Mouse (Mus musculus) ES-E14 (cell line): ENCODE data around the gene P2rx4. TPM values are rescaled to one million over a fixed set of nuclear protein-coding genes. Genes with fewer than 3 reads are reported as not detected.

Source experiments
- DNase-seq: peaks from one replicate; pipeline ENCODE4 v3.0.0-alpha.2; 2013; ENCODE audit warnings: low read depth, low spot score
- H3K27ac ChIP-seq: 2 replicates; pipeline ENCODE4 v1.5.1; 2012; ENCODE audit warnings: low read depth, mild to moderate bottlenecking, low read length, moderate library complexity, mixed read lengths; ENCODE audit not compliant: poor library complexity, insufficient read depth, severe bottlenecking
- H3K36me3 ChIP-seq: 2 replicates; pipeline ENCODE4 v1.6.1; 2012; ENCODE audit warnings: mild to moderate bottlenecking, low read length, moderate library complexity, mixed read lengths; ENCODE audit not compliant: control insufficient read depth, poor library complexity, insufficient read depth, severe bottlenecking
- H3K4me1 ChIP-seq, 2 experiments: fragments of 150-350 bp in 1 of 2; sonication (generic) in 1 of 2; 2 replicates each; pipeline ENCODE4 v1.6.1; 2012; ENCODE audit warnings: low read length in 2 of 2, mild to moderate bottlenecking in 1 of 2, mixed read lengths in 1 of 2; ENCODE audit not compliant: control insufficient read depth in 2 of 2, insufficient read depth in 2 of 2, poor library complexity in 1 of 2
- H3K4me3 ChIP-seq, 2 experiments: fragments of 150-350 bp in 1 of 2; sonication (generic) in 1 of 2; 2 replicates each; pipeline ENCODE4 v1.5.1; 2012; ENCODE audit warnings: low read length in 2 of 2, low read depth in 1 of 2, mild to moderate bottlenecking in 1 of 2, mixed read lengths in 1 of 2; ENCODE audit not compliant: insufficient read depth in 1 of 2, poor library complexity in 1 of 2, severe bottlenecking in 1 of 2
- H3K9ac ChIP-seq: 2 replicates; pipeline ENCODE4 v1.6.1; 2012; ENCODE audit warnings: low read depth, mild to moderate bottlenecking, low read length, mixed read lengths; ENCODE audit not compliant: poor library complexity, insufficient read depth, severe bottlenecking
- H3K9me3 ChIP-seq: fragments of 150-350 bp; sonication (generic); 2 replicates; pipeline ENCODE4 v1.6.1; 2012; ENCODE audit warnings: low read depth, mild to moderate bottlenecking, low read length; ENCODE audit not compliant: control insufficient read depth, insufficient read depth
- CHD2 ChIP-seq: IDR thresholded peaks from 2 replicates; pipeline ENCODE4 v1.6.1; 2014; ENCODE audit warnings: mild to moderate bottlenecking, low read depth, low read length, inconsistent platforms
- HCFC1 ChIP-seq: IDR thresholded peaks from 2 replicates; pipeline ENCODE4 v1.6.1; 2012; ENCODE audit warnings: low read length, inconsistent platforms, borderline replicate concordance; ENCODE audit not compliant: insufficient read depth
- MAFK ChIP-seq: IDR thresholded peaks from 2 replicates; pipeline ENCODE4 v1.6.1; 2014; ENCODE audit warnings: mild to moderate bottlenecking, low read depth, low read length, inconsistent platforms; ENCODE audit not compliant: insufficient read depth
- ZC3H11A ChIP-seq: IDR thresholded peaks from 2 replicates; pipeline ENCODE4 v1.6.1; 2012; ENCODE audit warnings: low read depth, mild to moderate bottlenecking, inconsistent platforms, low read length, borderline replicate concordance
- ZNF384 ChIP-seq: IDR thresholded peaks from 2 replicates; pipeline ENCODE4 v1.6.1; 2012; ENCODE audit warnings: low read depth, low read length, inconsistent platforms
- in situ Hi-C, 2 experiments: fragments of 600-800 bp; cut with MboI; formaldehyde crosslinking; loops; one replicate each; pipeline ENCODE4 v1.15.1; 2025; ENCODE audit warnings: low sequenced_read_pairs in 2 of 2, inconsistent platforms in 1 of 2; ENCODE audit not compliant: unreplicated experiment in 2 of 2
- total RNA-seq: library from RNA; depleted of rRNA; stranded (reverse); fragments of 300-350 nt; gene quantifications from 2 replicates; pipeline ENCODE4 v1.2.3, GENCODE M21; 2012

P2rx4 gene
- total RNA-seq, 1 experiment = 7.5 TPM

GRCm38 (mm10) chr5:122756144-122756543, 48.8 kb downstream of the P2rx4 start:
- Histone ChIP-seq H3K36me3 (peaks cover 2% of the 10 kb centered on the region; the same call in 1 of the 2 replicates), H3K27ac (no peak overlapping the region), H3K9me3 (no peaks in the 10 kb centered on the region), H3K9ac (no peak overlapping the region), H3K4me3 (no peak overlapping the region), H3K4me1 (peaks cover 3 to 5% of the 10 kb centered on the region in 2 experiments; a peak in 3 of 4 replicates)
- in situ Hi-C loops = no loop called here
- DNase-seq = no peak
- TF ChIP-seq CHD2 = no peak
- TF ChIP-seq ZC3H11A = no peak

- peaks cover 2% of the 10 kb centered on the region; the same call in 1 of the 2 replicates for H3K36me3 ChIP-seq
- no peak overlapping the region for H3K27ac ChIP-seq
- TF ChIP-seq HCFC1 (no peak), ZNF384 (no peak), ZC3H11A (no peak), MAFK (no peak), CHD2 (no peak)
- no peak overlapping the region for H3K4me3 ChIP-seq
- peaks cover 2 to 4% of the 10 kb centered on the region in 2 experiments; a peak in 3 of 4 replicates for H3K4me1 ChIP-seq
- in situ Hi-C loops = no loop called here
- no peaks in the 10 kb centered on the region for H3K9me3 ChIP-seq
- DNase-seq = no peak
- no peak overlapping the region for H3K9ac ChIP-seq
Measured at GRCm38 (mm10) chr5:122756680-122757079, 49.3 kb downstream of the P2rx4 start.

- H3K9ac ChIP-seq = peak overlapping the region; percentile 2
- DNase-seq = no peak
- TF ChIP-seq ZNF384 (no peak), MAFK (no peak)
- H3K36me3 ChIP-seq = peaks cover 5% of the 10 kb centered on the region; the same call in 1 of the 2 replicates
- no peaks in the 10 kb centered on the region for H3K9me3 ChIP-seq
- H3K4me1 ChIP-seq = peaks cover 5 to 13% of the 10 kb centered on the region in 2 experiments
- in situ Hi-C loops = no loop called here
- H3K4me3 ChIP-seq = peak overlapping the region; percentile 42
- H3K27ac ChIP-seq = no peak overlapping the region
Measured at GRCm38 (mm10) chr5:122763271-122764031, 56.1 kb downstream of the P2rx4 start.

- Histone ChIP-seq H3K4me3 (peak overlapping the region; percentile 42; a peak in 3 of 4 replicates), H3K9ac (peak overlapping the region; percentile 2), H3K4me1 (peaks cover 5 to 18% of the 10 kb centered on the region in 2 experiments), H3K9me3 (no peaks in the 10 kb centered on the region), H3K27ac (no peak overlapping the region), H3K36me3 (peaks cover 3% of the 10 kb centered on the region; the same call in 1 of the 2 replicates)
- TF ChIP-seq HCFC1 (no peak), MAFK (no peak)
- no peak for DNase-seq
- in situ Hi-C loops = no loop called here
Measured at GRCm38 (mm10) chr5:122764032-122764464, 56.7 kb downstream of the P2rx4 start.

- Histone ChIP-seq H3K9ac (no peak overlapping the region), H3K4me3 (no peak overlapping the region), H3K36me3 (peaks cover 3% of the 10 kb centered on the region; the same call in 1 of the 2 replicates), H3K9me3 (no peaks in the 10 kb centered on the region), H3K27ac (no peak overlapping the region), H3K4me1 (peaks cover 10 to 17% of the 10 kb centered on the region in 2 experiments)
- TF ChIP-seq ZC3H11A = no peak
- TF ChIP-seq MAFK = no peak
- no peak for TF ChIP-seq HCFC1
- TF ChIP-seq ZNF384 = no peak
- no peak for TF ChIP-seq CHD2
- in situ Hi-C loops = no loop called here
- DNase-seq = no peak
Measured at GRCm38 (mm10) chr5:122767283-122767682, 59.9 kb downstream of the P2rx4 start.
